Mouse (Mus musculus) adrenal gland, postnatal 10 days (tissue): Measurements from ENCODE around the gene Runx3. TPM values are rescaled to one million over a fixed set of nuclear protein-coding genes. Genes with fewer than 3 reads are reported as not detected.
A peak's percentile ranks its signal among the peaks of the same experiment; 100 is the strongest.

Experiments used
- DNase-seq: peaks from one replicate; pipeline ENCODE4 v3.0.0; 2021; ENCODE audit warnings: mixed read lengths
- total RNA-seq, 2 experiments: library from RNA; stranded (reverse); gene quantifications; 2 replicates each; pipeline ENCODE4 v1.2.3; 2021

Runx3 gene
- total RNA-seq, 2 experiments from 2014 or later, result 2.9 to 3.2 TPM

GRCm38 (mm10) chr4:135150031-135150801, 29.8 kb downstream of the Runx3 start:
- DNase-seq, result peak; percentile 77

GRCm38 (mm10) chr4:135151111-135151987, 30.9 kb downstream of the Runx3 start:
- no peak for DNase-seq

GRCm38 (mm10) chr4:135151988-135152594, 31.6 kb downstream of the Runx3 start:
- DNase-seq, result no peak

GRCm38 (mm10) chr4:135152834-135153259, 32.4 kb downstream of the Runx3 start:
- no peak for DNase-seq

GRCm38 (mm10) chr4:135153260-135154088, 33.0 kb downstream of the Runx3 start:
- no peak for DNase-seq

- no peak for DNase-seq
Observed at GRCm38 (mm10) chr4:135154089-135154949, 33.9 kb downstream of the Runx3 start.

GRCm38 (mm10) chr4:135155106-135155800, 34.8 kb downstream of the Runx3 start:
- no peak for DNase-seq

- no peak for DNase-seq
Observed at GRCm38 (mm10) chr4:135155805-135156469, 35.5 kb downstream of the Runx3 start.

- DNase-seq, result no peak
Observed at GRCm38 (mm10) chr4:135156531-135156930, 36.1 kb downstream of the Runx3 start.

GRCm38 (mm10) chr4:135157329-135157728, 36.9 kb downstream of the Runx3 start:
- DNase-seq, result no peak

- no peak for DNase-seq
Observed at GRCm38 (mm10) chr4:135158724-135159409, 38.4 kb downstream of the Runx3 start.

- no peak for DNase-seq
Observed at GRCm38 (mm10) chr4:135159663-135160062, 39.2 kb downstream of the Runx3 start.

GRCm38 (mm10) chr4:135160168-135160567, 39.7 kb downstream of the Runx3 start:
- DNase-seq, result no peak

GRCm38 (mm10) chr4:135161441-135161840, 41.0 kb downstream of the Runx3 start:
- no peak for DNase-seq

- DNase-seq, result no peak
Observed at GRCm38 (mm10) chr4:135165761-135166160, 45.3 kb downstream of the Runx3 start.

- no peak for DNase-seq
Observed at GRCm38 (mm10) chr4:135166413-135167225, 46.2 kb downstream of the Runx3 start.

- DNase-seq, result no peak
Observed at GRCm38 (mm10) chr4:135167816-135168527, 47.5 kb downstream of the Runx3 start.
